Mouse (Mus musculus) G1E-ER4 (cell line): ENCODE data around the gene Thop1. TPM values are rescaled to one million over a fixed set of nuclear protein-coding genes. Genes with fewer than 3 reads are reported as not detected.

Experiments
- GATA1 ChIP-seq: IDR thresholded peaks from one replicate; pipeline ENCODE4 v1.8.0; 2012; ENCODE audit warnings: low read length, inconsistent platforms
- polyA plus RNA-seq: library from polyadenylated mRNA; stranded (reverse); fragments of >175 nt; gene quantifications from 2 replicates; pipeline ENCODE4 v1.2.3, GENCODE M21; 2012

Thop1 gene
- polyA plus RNA-seq, 1 experiment = 104 TPM

- no peak for TF ChIP-seq GATA1
These were observed 19.2 kb upstream of the Thop1 start for GRCm38 (mm10) chr10:81050645-81051044.

- no peak for TF ChIP-seq GATA1
These were observed 18.7 kb upstream of the Thop1 start for GRCm38 (mm10) chr10:81051133-81051532.

GRCm38 (mm10) chr10:81052577-81052976 is 17.3 kb upstream of the Thop1 start:
- TF ChIP-seq GATA1 = no peak

- no peak for TF ChIP-seq GATA1
These were observed 14.7 kb upstream of the Thop1 start for GRCm38 (mm10) chr10:81055169-81055568.

- TF ChIP-seq GATA1 = no peak
These were observed 12.3 kb upstream of the Thop1 start for GRCm38 (mm10) chr10:81057406-81058130.

GRCm38 (mm10) chr10:81058896-81059295 is 10.9 kb upstream of the Thop1 start:
- TF ChIP-seq GATA1 = no peak

GRCm38 (mm10) chr10:81059603-81060543 is 10.0 kb upstream of the Thop1 start, which contains the start of gene Sgta:
Gene Sgta, minus strand, starts transcription at chr10:81060181.
- no peak for TF ChIP-seq GATA1

GRCm38 (mm10) chr10:81062710-81063109 is 7.1 kb upstream of the Thop1 start:
- TF ChIP-seq GATA1 = no peak

- no peak for TF ChIP-seq GATA1
These were observed 1.1 kb upstream of the Thop1 start for GRCm38 (mm10) chr10:81068706-81069105.

GRCm38 (mm10) chr10:81072290-81072689 is 2.5 kb downstream of the Thop1 start:
- no peak for TF ChIP-seq GATA1

- no peak for TF ChIP-seq GATA1
These were observed 3.6 kb downstream of the Thop1 start for GRCm38 (mm10) chr10:81073464-81073863.

GRCm38 (mm10) chr10:81075734-81076133 is 5.9 kb downstream of the Thop1 start:
- TF ChIP-seq GATA1 = no peak

- no peak for TF ChIP-seq GATA1
These were observed 6.5 kb downstream of the Thop1 start for GRCm38 (mm10) chr10:81076356-81076755.

- TF ChIP-seq GATA1 = no peak
These were observed 8.1 kb downstream of the Thop1 start for GRCm38 (mm10) chr10:81077916-81078315.

GRCm38 (mm10) chr10:81080008-81080655 is 10.3 kb downstream of the Thop1 start:
- no peak for TF ChIP-seq GATA1
